Mouse (Mus musculus) activated CD4-positive, CD25-positive, alpha-beta regulatory T cell, adult 4 months (primary cell): ENCODE measurements around the gene Traf1. TPM values are rescaled to one million over a fixed set of nuclear protein-coding genes. Genes with fewer than 3 reads are reported as not detected.

Experiments used
- ATAC-seq: one replicate; pipeline ENCODE4 v1.8.0; 2017
- polyA plus RNA-seq, 2 experiments: library from polyadenylated mRNA; unstranded; fragments of 100-300 nt; shearing (Covaris generic); gene quantifications; one replicate each; pipeline ENCODE4 v1.2.1; 2017

The Traf1 gene
- 100 to 1,000 TPM; 213 to 237 TPM for polyA plus RNA-seq

- peak; percentile 5 for ATAC-seq
Measured at GRCm38 (mm10) chr2:34961481-34962036, at the start of gene Traf1. Traf1 (minus strand) TSS chr2:34961772.

- ATAC-seq, result no peak
Measured at GRCm38 (mm10) chr2:34998956-34999355, 37.4 kb upstream of the Traf1 start.

DNA sequence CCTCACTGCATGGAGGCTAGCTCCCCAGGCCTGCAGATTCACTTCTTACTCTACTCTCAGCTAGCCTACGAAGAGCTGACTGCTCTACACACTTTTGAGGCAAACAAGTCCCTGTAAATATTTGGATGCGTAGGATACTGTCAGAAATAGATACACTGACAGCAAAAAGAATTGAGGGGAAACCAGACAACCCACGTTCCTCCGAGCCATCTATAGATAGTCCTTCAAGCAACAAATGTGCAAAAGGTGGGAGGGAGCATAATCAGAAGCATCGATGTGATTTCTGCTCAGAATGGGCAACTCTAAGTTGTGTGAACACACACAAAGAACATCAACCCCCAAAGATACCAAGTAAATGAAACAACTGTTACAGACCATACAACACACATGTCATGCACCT, 34.9 kb upstream of the Traf1 start:
- no peak for ATAC-seq

DNA sequence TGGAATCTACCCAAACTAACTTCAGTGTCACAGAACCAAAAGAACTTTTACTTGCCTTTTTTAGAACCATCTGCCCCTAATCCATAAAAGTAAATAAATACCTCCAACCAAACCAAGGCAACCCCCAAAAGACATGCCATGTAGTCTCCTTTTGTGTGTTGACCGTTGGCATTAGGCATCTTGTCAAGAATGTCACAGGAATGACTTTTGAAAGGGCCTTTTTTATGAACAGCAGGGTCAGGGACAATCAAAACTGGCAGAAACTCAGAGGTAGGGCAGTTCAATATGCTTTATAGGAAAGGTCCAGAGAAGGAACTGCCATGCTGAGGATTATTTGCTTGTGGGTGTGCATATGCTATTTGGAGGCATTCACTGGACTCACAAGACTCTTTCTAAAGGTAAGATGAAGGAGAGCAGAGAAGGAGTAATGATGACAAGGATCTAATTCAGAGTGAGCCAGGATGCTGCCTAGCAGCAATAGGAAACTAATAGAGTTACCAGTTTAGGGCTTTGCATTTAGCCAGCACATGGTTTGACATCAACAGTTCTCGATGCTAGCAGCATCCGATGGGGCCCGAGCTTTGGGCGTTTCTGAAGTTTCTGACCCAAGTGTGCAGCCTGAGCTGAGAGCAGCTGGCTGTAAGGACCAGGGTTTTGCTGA, 32.3 kb upstream of the Traf1 start:
- ATAC-seq, result no peak

- ATAC-seq, result no peak
Measured at GRCm38 (mm10) chr2:34992729-34993695, 31.4 kb upstream of the Traf1 start.

- ATAC-seq, result no peak
Measured at GRCm38 (mm10) chr2:34991966-34992365, 30.4 kb upstream of the Traf1 start.

DNA sequence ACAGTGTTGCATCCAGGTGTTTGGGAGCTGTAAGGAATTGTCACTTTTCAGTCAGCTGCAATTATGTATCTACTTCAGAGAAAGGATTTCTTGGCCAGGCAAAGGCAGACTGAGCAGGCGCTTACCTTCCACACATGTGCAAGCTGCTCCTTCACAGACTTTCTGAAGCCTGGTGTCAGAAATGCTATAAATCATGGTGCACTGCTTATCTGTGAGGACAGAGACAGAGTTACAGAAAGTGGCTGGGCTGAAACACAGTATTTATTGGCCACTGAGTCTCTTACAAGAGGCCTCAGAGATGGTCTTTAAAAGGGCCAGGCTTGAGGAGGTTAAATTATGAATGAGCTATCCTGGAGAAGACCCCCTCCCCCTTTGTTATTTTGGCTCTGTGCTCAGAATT, 28.2 kb upstream of the Traf1 start:
- no peak for ATAC-seq

- ATAC-seq, result peak; percentile 69
Measured at GRCm38 (mm10) chr2:34987595-34987994, 26.0 kb upstream of the Traf1 start.

DNA sequence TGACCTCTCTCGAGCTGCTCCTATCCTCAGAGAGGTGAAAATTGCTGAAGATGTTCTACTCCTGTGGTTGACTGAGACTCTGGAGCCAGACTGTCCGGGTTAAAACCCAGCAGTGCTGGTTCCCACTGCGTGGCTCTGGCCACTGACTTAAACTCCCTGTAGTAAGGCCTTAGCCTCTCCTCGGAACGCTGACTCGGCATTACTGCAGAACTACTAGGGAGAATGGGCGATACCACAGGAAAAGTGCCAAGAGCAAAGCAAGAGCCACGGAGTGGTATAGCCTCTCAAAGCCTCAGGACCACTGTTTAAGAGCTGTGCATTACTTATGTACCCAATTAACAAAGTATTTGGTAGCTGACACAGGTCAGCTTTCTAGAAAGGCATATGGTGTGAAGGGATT, 23.3 kb upstream of the Traf1 start:
- ATAC-seq, result no peak

DNA sequence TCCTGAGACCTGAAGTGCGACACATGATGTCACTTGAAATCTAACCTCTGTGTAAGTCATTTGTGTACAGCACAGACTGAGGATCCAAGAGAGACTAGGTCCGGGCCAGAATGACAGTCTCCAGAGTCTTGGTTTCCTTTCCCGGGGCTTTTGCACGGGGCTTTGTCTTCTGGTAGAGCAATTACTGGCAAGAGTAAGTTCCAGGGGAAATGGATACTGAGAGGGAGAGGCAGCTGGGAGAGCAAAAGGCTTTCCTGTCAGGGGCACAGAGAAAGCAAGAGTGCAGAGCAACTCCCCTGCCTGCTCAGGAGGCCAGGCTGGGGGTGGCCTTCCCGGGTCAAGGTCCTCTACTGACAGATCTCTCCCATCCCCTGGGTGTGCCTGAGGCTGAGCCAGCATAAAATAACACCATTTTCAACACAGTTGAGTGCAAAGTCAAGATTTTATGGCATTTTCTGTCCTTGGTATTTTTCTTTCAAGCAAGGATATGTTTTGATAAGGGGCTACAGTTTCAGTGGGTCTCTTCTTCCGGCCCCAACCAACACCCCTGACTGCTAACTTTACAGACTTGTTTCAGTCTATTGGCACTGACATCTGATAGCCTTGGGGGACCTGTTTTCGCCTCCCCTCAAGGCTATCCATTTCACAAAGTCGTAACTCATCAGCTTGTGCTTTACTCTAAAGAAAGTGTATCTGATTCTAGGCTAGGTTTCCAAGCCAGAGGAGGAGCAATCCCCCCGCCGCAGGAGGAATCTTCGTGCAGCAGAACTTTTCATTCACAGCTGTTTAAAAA, 21.5 kb upstream of the Traf1 start:
- no peak for ATAC-seq

GRCm38 (mm10) chr2:34982096-34982724, 20.6 kb upstream of the Traf1 start:
- ATAC-seq, result peak; percentile 33

DNA sequence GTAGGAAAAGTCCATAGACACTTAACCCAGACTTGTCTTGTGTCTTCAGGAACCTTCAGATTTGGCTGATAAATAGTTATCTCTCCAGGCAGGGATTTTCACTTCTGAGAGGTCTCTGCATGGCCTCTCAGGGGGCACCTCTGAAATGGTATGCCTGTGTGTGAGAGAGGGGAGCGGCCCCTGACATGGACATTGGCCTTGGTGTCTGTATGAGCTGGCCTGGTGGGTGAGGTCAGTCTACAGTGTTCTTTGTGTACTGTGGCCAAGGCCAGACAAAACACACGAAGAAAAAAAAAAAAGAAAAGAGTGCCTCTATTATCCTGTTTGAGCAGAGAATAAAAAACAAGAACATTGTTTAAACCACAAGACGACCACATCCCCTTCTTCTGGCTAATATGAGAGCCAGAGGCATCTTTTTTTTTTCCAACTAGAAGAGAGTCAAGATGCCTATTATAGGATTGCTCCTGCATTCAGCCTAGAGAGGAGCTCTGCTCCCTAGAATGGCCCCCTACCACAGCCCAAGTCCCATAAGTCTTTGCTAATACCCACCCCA, 18.0 kb upstream of the Traf1 start:
- no peak for ATAC-seq

DNA sequence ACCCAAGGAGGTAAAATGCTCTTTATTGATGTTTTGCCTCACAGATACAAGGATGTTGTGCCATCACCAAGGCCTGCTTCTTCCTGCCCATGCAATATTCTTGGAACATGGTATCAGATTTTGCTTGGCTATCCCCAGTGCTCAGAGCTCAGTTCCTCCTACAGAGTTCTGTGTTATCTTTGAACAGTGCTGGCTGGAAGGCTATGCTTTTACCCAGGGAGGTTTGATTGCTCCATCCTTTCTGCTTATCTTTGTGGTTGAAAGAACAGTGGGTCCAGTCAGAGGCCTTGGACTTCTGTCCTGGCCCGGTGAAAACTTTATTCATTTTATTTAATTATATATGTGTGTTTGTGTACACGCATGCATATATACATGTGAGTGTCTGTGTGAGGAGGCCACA, 16.7 kb upstream of the Traf1 start:
- ATAC-seq, result no peak

DNA sequence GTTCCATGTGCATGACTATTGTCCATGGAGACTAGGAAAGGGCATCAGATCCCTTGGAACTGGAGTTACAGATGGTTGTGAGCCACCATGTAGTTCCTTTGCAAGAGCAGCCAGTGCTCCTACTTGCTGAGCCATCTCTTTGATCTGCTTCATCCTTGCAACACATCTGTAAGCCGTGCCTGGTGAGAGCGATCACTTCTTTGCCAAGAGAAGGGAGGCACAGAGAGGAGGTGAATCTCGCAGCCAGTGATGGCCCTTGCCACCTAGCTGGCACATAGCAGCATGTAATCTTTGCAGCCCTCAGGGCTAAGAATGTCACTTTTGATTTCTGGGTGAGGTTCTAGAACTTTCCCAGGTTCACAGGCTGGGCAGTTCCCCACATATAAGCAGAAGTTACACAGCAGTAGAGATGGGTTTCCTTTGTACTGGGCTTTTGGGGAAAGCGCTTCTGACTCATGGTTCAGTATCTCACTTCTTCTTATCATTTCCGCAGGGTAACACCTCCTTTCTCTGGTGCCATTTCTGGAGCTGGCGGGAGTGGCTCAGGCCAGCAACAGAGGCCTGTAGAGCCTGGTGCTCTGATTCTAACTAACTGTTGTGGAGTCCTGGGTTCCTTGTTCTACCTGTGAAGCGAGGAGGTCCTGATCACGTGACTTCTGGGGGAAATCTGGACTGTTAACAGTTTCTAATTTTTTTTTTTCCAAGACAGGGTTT, 15.5 kb upstream of the Traf1 start:
- peak; percentile 54 for ATAC-seq

- ATAC-seq, result peak; percentile 63
Measured at GRCm38 (mm10) chr2:34976447-34976846, 14.9 kb upstream of the Traf1 start.

DNA sequence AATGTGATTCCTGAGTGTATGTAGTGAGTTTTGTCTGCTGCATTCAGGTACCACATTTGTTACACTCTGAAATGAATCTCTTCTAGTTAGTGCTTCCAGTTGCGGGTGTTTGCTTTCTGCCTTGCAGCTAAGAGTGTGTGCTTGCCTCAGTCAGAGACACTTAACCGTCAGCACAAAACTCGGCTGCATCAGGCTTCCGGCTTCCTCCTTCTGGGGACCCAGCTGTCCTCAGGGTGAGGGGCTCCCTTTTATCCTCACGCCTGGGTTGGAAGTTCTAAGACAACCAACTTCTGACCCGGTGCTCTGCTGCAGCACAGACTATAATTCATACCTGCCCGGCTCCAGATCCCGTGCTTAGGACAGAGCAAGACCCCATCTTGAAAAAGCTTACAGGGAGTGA, 11.5 kb upstream of the Traf1 start:
- no peak for ATAC-seq

DNA sequence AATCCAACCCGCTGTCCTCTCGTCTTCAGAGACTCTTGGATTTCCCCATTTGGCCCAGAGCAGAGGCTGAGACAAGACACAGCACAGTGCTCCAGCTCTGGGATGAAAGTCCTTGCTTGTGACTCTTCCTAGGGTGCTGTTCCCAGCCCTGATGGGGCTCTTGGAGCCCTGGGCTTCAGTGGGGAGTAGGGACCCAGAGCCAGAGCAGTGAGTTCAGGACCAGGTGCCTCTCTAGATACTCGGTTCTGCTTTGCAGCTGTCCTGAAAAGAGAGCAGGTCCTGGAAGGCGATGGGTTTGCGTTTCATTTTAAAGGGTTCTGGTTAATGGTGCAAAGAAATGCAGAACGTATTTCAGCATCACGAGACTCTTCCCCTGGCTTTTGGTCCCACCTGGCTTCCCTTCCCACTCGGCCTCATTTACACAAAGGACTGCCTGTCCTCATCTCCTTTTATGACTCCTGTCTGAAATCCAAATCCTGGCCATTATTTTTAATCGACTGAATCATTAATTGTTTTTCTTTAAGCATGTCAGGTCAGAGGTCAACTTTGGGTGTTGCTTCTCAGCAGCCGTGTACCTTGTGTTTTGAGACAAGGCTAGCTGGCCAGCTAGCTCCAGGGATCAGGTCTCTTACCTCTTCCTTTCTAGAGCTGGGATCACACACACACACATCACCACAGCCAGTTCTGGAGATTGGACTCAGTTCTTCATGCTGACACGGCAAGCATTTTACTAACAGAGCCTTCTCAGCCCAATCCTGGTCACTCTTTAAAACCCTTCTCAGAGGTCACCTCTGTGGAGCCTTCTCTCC, 9.7 kb upstream of the Traf1 start:
- no peak for ATAC-seq

DNA sequence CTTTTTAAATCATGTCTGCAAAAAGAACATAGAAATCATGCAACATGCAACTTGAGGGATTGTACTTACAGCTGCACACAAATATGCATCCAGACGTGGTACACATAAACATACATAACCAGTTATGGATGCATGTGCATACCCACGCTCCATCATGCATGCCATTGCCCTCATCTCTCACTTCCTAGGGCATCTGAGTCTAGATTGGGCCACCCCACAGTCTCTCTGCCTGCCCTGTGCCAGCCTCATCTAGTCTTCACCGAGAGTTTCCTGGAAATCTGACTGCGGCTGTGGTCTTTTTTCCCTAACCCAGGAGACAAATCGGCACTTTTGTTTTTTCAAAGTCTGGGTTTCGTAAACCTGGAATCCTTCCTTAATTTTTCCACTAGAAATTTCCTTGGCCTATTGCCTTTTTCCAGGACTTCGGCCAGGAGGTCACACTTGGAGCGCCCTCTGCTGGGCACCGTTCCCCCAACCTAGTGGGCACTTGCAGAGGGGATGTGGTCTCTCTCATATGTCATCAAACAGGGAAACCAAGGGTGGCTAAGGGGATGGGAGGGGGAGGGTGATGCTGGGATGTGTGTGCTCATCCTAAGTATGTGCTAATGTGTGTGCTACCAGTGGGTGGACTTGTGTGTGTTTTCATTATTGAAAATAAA, 8.6 kb upstream of the Traf1 start:
- peak; percentile 75 for ATAC-seq

- no peak for ATAC-seq
Measured at GRCm38 (mm10) chr2:34969166-34969565, 7.6 kb upstream of the Traf1 start.
